Mouse (Mus musculus) layer of hippocampus, postnatal 36 days (tissue): ENCODE data around the gene Crtc1. TPM values are rescaled to one million over a fixed set of nuclear protein-coding genes. Genes with fewer than 3 reads are reported as not detected.

Source experiments
- DNase-seq, 2 experiments: peaks; one replicate each; pipeline ENCODE4 v3.0.0; 2022
- total RNA-seq, 2 experiments: library from RNA; stranded (reverse); gene quantifications; 2 replicates each; pipeline ENCODE4 v1.2.3; 2021

Crtc1 gene
- total RNA-seq, 2 experiments from 2014 or later = 181 to 187 TPM

DNA sequence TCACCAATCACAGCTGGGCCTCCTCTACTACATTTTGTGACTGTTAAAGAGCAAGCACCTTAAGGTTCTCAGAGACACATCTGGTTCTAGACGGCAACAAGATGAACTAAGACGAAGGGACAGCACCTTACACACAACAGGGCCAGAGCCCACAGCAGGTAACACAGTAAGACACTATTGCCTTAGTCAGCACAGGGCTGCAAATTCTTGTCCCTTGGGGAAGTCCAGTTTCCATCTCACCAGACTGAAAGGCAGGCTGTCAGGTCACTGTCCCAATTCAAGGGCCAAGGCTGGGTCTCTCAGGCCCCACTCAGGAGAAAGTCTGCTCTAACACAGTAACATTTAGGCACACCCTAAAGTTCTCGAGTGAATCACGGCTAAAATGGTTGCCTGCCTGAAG is 91.9 kb downstream of the Crtc1 start:
- no peak for DNase-seq

DNA sequence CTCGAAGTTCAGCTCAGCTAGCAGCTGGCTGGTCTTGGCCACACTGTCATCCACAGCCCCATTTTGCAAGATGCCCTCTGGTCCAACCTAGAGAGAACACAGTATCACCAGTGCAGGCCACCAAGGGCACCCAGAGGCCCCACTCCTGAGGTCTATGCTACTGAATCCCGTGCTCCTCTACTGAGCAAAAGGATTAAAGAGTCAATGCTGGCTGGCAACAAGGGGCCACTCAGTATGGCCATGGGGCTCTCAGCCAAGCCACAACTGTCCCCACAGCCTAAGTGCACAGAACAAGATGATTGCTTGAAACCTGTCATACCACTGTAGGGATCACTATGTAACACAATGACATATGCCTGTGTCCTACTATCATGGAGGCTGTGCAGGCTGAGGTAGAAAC is 95.1 kb downstream of the Crtc1 start:
- no peak for DNase-seq

DNA sequence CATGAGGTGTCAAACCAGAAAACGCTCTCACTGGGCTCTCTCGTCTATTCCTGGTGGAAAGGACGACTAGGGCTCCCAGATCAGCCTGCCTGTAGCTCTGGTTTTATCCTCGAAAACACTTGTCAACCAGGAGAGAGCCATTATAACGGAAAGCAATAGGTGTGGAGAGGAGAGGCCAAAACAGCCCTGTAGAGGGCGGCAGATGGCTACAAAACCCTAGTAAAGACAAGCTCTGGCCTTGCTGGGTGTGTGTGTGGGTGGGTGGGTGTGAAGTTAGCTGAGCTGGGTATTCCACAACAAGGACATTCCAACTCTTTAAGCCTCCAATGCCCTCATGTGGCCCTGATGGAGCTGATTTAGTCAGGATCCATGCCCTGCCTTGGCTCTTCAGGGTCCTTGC is 95.7 kb downstream of the Crtc1 start:
- DNase-seq = peak in 1 of 2 experiments; percentile 49

DNA sequence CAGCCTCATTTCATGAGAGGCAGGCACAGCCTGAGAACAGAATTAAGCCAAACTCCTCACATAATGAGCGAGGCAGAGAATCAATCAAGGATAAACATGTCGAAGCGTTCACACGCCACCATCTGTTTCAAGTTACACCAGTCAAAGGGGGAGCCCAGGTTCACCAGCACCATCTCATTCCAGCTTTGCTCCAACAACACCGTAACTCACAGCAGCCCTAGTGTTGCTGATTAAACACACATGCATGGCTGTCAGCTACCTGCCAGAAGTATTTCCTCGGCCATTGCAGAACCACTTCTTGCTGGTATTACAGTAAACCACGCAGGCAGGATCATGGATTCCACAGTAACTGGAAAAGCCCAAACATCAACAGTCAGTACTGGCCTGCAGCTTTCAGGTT is 96.3 kb downstream of the Crtc1 start:
- DNase-seq = no peak

DNA sequence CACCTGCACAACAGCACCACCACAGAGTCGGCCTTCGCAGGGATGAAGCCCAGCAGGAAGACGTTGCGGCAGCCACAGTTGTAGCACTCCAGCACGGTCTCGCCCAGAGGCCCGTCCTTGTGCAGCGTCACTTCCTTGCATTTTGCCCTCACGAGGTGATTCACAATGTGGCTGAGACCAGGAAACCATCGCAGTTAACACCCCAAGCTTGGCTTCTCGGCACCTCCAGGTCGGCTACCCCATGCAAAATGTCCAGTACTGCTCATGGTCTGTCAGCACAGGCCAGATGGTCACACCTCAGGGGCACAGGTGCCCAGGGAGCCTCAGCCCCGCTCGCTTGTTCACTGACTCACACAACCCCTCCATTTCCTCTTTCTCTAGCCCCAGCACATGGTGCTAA is 97.4 kb downstream of the Crtc1 start:
- no peak for DNase-seq

DNA sequence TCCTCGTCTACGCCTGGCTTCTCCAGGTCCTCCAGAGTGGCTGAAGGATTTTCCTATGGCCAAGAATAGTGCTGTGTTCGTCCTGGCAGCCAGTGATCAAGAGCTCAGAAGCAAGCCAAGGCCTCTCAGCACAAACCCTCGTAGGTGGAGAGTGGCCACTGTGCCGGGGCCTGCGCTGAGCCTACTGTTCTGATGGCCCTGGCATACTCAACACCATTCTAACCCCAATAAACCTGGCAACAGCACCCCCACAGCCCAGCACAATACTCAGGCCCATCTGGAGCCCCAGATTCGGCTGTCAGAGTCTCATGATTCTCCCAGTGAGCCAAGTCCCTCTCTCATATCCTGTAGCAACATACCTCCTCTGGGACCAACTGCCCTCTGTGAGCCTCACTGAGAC is 98.7 kb downstream of the Crtc1 start:
- no peak for DNase-seq

DNA sequence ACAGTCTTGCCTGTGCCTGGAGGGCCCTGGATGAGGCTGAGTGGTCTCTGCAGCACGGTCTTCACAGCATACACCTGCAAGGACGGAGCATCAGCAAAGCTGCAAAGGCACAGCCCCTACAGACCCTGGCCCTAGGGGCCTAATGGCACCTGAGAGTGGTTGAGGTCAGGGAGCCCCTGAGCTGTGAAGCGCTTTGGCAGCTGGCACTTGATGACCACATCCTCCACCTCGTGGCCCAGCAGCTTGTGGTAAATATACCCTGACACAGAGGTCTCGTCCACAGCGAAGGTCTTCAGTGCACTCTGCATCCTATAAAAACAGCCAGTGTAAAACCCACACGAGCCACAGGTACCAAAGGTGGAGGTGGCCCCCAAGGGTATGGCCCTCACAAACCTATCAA is 100.4 kb downstream of the Crtc1 start:
- no peak for DNase-seq

DNA sequence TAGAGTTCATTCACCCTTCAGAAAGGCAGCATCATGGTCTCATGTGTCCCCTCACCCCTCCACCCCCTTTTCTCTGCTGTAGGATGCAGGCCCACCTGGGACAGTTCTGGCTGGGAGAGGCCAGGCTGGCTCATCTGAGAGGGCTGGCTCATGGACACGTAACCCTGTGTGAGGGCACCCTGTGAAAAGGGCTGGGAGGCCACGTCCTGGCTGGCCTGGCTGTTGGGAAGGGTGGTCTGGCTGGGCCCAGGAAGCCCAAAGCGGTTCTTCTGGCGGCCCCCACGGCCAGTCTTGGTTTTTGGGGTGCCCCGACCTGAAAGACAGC is 106.5 kb downstream of the Crtc1 start:
- no peak for DNase-seq

Other genes starting within 250 kb of the Crtc1 start
- gene Slc25a42, start 227.3 kb downstream of the Crtc1 start, total RNA-seq = 10 to 100 TPM; 44.8 to 49.7 TPM
- gene Sugp2, start 205.4 kb downstream of the Crtc1 start, total RNA-seq = 100 to 1,000 TPM; 118 to 126 TPM
- 10 to 100 TPM; 47.0 to 50.5 TPM for gene Armc6, start 205.1 kb downstream of the Crtc1 start, total RNA-seq
- 10 to 100 TPM; 77.3 to 86.6 TPM for gene Homer3, start 156.8 kb downstream of the Crtc1 start, total RNA-seq
- 10 to 100 TPM; 39.7 to 40.2 TPM for gene Ddx49, start 137.1 kb downstream of the Crtc1 start, total RNA-seq
- 100 to 1,000 TPM; 129 to 133 TPM for gene Cope, start 137.1 kb downstream of the Crtc1 start, total RNA-seq
- gene Cers1, start 123.8 kb downstream of the Crtc1 start, total RNA-seq = 100 to 1,000 TPM; 116 to 127 TPM
- 10 to 100 TPM; 11.2 to 18.7 TPM for gene Gdf1, start 109.8 kb downstream of the Crtc1 start, total RNA-seq
- 10 to 100 TPM; 70.4 to 72.6 TPM for gene Upf1, start 86.3 kb downstream of the Crtc1 start, total RNA-seq
- gene Comp, start 66.0 kb downstream of the Crtc1 start, total RNA-seq = under 1 TPM; 0.32 to 0.91 TPM
- 10 to 100 TPM; 57.4 to 59.0 TPM for gene Klhl26, start 37.4 kb upstream of the Crtc1 start, total RNA-seq
- 100 to 1,000 TPM; 312 to 335 TPM for gene Tmem59l, start 47.8 kb upstream of the Crtc1 start, total RNA-seq
- 10 to 100 TPM; 42.9 to 45.2 TPM for gene Crlf1, start 53.6 kb upstream of the Crtc1 start, total RNA-seq
- gene Rex1bd, start 67.2 kb upstream of the Crtc1 start, total RNA-seq = 100 to 1,000 TPM in 1 of 2 experiments, 10 to 100 TPM in 1; 97.5 to 102 TPM
- 100 to 1,000 TPM; 947 to 957 TPM for gene Uba52, start 71.2 kb upstream of the Crtc1 start, total RNA-seq
- gene Fkbp8, start 88.1 kb upstream of the Crtc1 start, total RNA-seq = 100 to 1,000 TPM; 436 to 447 TPM
- gene Kxd1, start 88.4 kb upstream of the Crtc1 start, total RNA-seq = 10 to 100 TPM; 38.2 to 38.3 TPM
- gene Ell, start 99.9 kb upstream of the Crtc1 start, total RNA-seq = 10 to 100 TPM; 18.6 to 23.4 TPM
- 10 to 100 TPM; 42.9 to 54.3 TPM for gene Isyna1, start 154.8 kb upstream of the Crtc1 start, total RNA-seq
- 100 to 1,000 TPM; 276 to 279 TPM for gene Ssbp4, start 169.3 kb upstream of the Crtc1 start, total RNA-seq
- 1 to 10 TPM in 1 of 2 experiments, under 1 TPM in 1; 0.33 to 1.0 TPM for gene Lrrc25, start 176.6 kb upstream of the Crtc1 start, total RNA-seq
- gene Gdf15, start 192.9 kb upstream of the Crtc1 start, total RNA-seq = not detected
- 10 to 100 TPM; 23.1 TPM for gene Pgpep1, start 220.8 kb upstream of the Crtc1 start, total RNA-seq
- gene Lsm4, start 233.7 kb upstream of the Crtc1 start, total RNA-seq = 10 to 100 TPM; 60.3 to 68.5 TPM